Mouse (Mus musculus): ENCODE results near the gene Cacna1b.

GRCm38 (mm10) chr2:24717963-24718362 lies 45.0 kb downstream of the Cacna1b start:
- no peak for TF ChIP-seq CTCF (IDR thresholded peaks at IDR 0.05; ENCODE audit: insufficient read depth, low read depth, low read length)
- no peak for TF ChIP-seq POLR2A (IDR thresholded peaks at IDR 0.05; ENCODE audit: insufficient read depth, low read depth, low read length)
